Mouse (Mus musculus) adrenal gland, adult 18-20 months (tissue): Measurements from ENCODE around the gene Cenpj. TPM values are rescaled to one million over a fixed set of nuclear protein-coding genes. Genes with fewer than 3 reads are reported as not detected.

Source experiments
- DNase-seq, 2 experiments: peaks; one replicate each; pipeline ENCODE4 v3.0.0; 2021 to 2022; ENCODE audit warnings: low spot score in 2 of 2
- total RNA-seq, 2 experiments: library from RNA; stranded (reverse); gene quantifications; 1 replicate in 1 of 2; 2 replicates in 1 of 2; pipeline ENCODE4 v1.2.3; 2021

The Cenpj gene
- total RNA-seq, 2 experiments from 2014 or later = 7.0 to 8.7 TPM

DNA sequence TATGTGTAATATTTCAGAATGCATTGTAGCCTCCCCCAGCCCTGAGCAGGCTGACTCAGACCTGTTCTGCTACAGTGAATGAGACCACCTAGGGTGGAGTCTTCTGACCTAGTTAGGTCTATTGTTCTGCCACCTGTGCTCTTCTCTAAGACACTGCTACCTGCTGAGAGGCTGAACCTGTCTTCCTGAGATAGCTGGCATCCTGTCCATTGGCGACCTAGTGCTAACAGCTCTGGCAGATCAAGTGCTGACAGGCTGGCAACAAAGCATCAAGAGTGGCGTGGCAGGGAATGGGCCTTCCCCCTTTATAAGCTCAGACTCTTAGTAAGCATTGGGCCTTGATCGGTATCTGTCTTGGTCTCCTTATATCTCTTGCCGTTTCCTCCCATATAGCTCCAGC lies 24.3 kb downstream of the Cenpj start:
- no peak for DNase-seq

DNA sequence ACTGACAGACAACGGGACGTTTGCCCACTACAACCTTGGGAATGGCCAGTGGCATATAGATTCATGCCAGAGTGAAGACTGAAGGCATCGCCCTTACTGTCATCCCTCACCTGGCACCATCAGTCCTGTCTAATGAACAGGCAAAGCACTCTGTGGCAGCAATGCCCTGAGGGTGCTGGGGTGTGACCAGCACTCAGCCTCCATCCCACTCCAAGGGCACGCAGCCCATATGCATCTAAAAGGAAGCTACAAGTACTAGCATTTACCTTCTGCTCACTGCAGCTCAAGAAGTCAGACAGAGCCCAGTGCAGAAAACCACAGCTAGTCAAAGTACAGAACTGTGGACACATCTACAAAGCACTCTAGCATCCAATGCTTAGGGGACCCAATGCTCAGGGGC lies 29.7 kb downstream of the Cenpj start:
- no peak for DNase-seq

DNA sequence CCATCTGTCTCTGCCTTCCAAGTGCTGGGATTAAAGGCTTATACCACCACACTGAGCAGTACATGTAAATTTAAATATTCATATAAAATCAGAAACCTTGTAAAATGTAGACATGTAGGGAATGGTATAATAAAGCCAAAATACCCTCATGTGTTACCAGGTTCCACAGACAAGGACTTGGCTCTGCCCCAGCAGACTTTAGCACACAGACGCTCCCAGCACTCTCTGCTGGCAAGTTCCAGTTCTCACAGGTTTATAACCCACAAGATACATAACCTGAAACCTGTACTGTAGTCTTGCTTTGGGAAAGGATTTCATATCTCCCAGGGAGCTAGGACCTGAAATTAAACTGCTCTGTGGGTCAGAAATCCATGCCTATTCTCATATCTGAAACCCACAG lies 30.3 kb downstream of the Cenpj start:
- DNase-seq = no peak

DNA sequence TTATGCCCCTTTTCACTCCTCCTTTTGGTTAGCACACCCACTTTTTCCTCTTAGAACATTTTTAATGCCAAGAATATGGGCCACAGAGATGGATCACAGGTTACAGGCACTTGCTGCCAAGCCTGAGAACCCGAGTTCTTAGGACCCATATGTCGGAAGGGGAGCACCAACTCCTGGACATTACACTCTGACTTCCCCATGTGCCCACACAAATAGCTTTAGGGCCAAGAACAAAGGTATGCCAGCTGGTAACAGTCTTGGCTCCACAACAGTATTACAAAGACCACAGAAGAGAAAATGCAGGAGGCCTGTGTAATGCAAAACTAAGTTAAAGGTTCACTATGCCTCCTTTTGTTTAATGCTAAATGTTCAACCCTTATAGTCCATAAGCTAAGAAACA lies 44.4 kb downstream of the Cenpj start:
- DNase-seq = no peak

DNA sequence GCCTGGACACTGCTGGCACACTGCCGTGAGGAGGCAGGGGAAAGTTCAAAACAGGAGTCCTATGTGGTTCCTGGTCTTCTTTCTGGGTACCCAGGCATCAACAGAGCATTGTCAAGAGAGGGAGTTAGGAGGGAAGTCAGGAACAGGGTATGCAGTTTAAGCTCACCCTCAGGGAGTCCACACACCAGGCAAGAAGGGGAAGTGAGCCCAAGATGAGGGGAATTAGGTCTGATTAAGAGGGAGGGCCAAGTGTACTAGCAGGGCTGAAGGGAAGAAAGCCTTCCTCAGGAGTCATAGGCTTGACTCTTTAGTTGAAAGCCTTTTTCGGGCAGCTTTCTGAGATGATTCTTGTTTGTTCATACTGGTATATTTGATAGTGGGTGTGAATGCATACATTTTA lies 60.5 kb downstream of the Cenpj start:
- DNase-seq = no peak

DNA sequence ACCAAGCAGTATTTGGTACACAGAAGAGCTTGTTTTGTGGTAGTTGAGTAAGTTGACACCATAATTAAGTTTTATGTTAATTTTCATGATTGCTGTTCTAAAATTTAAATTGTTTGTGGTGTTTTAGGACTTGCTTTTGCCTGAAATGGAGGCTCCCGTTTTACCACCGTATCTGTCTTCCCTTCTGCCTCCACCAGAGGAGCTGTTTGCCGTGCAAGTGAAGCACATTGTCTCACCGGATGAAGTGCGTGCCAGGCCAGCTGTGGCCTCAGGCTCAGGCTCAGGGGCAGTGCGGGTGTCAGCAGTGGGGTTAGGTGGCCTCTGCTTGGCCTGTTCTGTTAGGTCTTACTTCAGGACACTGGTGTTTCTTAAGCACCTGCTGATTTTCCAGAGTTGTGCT lies 63.1 kb downstream of the Cenpj start:
- no peak for DNase-seq

DNA sequence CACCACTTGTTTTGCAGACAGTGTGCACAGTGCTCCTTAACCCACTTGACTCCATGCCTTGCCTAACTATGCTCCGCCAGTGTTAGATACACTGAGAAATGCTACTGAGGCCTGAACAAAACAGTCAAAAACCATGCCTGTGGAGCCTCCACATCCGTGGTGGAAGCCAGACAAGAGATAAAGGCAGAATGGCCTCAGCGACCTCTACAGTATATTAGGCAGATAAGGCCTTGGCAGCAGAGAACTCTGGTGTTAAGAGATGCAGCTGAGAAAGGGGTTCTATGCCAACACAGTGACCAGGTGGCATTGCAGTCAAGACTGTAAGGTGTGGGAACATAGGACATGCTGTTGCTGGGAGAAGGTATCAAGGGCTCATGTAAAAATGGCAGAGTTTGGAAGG lies 68.5 kb downstream of the Cenpj start:
- DNase-seq = no peak

DNA sequence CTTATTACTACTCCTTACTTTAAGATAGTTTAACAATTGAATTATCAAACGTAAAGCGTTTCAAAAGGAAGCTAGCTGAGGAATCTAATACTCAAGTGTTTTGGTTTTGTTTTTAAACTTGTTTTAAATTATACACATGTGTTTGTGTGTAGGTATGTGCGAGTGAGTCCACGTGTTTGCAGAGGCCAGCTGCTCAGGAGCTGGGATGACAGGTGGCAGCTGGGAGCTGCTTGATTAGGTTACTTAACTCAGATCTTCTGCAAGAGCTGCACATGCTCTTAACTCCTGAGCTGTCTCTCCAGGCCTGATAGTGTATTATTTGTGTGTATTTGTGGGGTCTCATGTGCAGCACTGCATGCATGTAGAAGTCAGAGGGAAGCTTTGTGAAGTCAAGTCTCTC lies 72.8 kb downstream of the Cenpj start:
- no peak for DNase-seq

DNA sequence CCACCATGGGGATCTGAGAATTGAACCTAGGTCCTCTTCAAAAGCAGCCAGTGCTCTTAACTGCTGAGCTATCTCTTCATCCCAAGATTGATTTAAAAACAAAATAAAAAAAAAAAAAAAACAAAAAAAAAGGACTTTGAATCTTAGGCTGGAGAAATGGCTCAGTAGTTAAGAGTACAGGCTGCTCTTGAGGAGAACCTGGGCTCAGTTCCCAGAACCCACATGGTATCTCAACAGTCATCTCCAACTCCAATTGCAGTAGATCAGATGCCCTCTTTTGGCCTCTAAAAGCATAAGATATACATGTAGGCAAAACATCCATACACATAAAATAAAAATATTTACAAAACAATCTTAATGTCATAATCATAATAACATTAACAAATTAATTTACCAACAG lies 85.4 kb downstream of the Cenpj start:
- DNase-seq = no peak

Other genes starting within 250 kb of the Cenpj start
- gene Atp12a, start 210.4 kb downstream of the Cenpj start, total RNA-seq = 1 to 10 TPM in 1 of 2 experiments, under 1 TPM in 1; 0.32 to 1.4 TPM
- 1 to 10 TPM in 1 of 2 experiments, under 1 TPM in 1; 0.46 to 1.4 TPM for gene Rnf17, start 172.8 kb downstream of the Cenpj start, total RNA-seq
- gene Parp4, start 194 bp upstream of the Cenpj start, total RNA-seq = 10 to 100 TPM; 28.2 to 32.1 TPM
- 10 to 100 TPM; 24.0 to 25.2 TPM for gene Mphosph8, start 92.8 kb upstream of the Cenpj start, total RNA-seq
- 10 to 100 TPM; 28.7 to 35.6 TPM for gene Pspc1, start 202.9 kb upstream of the Cenpj start, total RNA-seq
- gene Zmym5, start 236.3 kb upstream of the Cenpj start, total RNA-seq = 10 to 100 TPM; 29.7 to 31.4 TPM